ENCODE assay signal across 9 mouse cellular contexts in the genomic region with DNA sequence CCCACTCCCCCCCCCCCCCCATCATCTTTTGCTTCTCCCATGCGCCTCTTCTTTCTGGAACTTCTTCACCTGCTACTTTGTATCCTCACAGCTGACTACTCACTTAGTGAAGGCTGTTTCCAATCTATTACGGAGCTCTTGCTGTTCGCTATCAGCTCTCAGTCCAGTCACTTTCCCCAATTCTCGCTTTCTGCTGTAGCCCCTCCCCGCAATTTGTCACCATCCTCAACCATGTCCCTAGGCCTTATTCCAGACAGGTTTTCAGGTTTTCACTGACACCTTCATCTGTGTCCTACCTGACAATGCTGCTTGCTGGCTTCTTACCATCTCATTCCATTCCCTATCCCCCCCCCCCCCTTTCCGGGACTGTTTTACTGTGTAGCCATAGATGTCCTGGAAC. TPM values are rescaled to one million over a fixed set of nuclear protein-coding genes. Genes with fewer than 3 reads are reported as not detected.
A peak's percentile ranks its signal among the peaks of the same experiment; 100 is the strongest.
DNase-seq lines count a peak whose midpoint lies in the region; ATAC-seq and TF ChIP-seq lines count a peak whose summit lies in the region.
"Had no signal": no experiment of that assay in that cellular context is flagged by ENCODE, and none has a peak within 500 bp of the region (broad histone marks: within the 10 kb centered on the region; RNA-seq: fewer than 3 reads in every experiment).

No protein-coding gene starts in this region.

- H3K36me3 ChIP-seq in thymus, adult 2 months (ENCODE audit: control insufficient read depth, insufficient read depth, low read length) = peaks cover 3% of the 10 kb centered on the region; the same call in 1 of the 2 replicates
- peaks cover 7% of the 10 kb centered on the region; the same call in 1 of the 2 replicates for H3K36me3 ChIP-seq in liver, embryonic 14.5 days (replicated peaks; ENCODE audit: control insufficient read depth, insufficient read depth, low read depth)

- WGBS in thymus, adult 2 months = 97% methylated on average over 6 of the region's 6 CpGs
- 54% methylated on average over 6 of the region's 6 CpGs for WGBS in liver, embryonic 14.5 days (ENCODE audit: insufficient replicate concordance)

- peak overlapping the region; percentile 93; the same call in 1 of the 2 replicates for H3K4me3 ChIP-seq in thymus, adult 2 months (ENCODE audit: control insufficient read depth, insufficient read depth, low read length)
- H3K4me3 ChIP-seq in liver, embryonic 14.5 days (ENCODE audit: insufficient read depth in 1 of 2, low read depth in 2 of 2, low read length in 2 of 2) = peak overlapping the region; percentile 85 to 88

- no peak for TF ChIP-seq POLR2A in thymus, adult 2 months (IDR thresholded peaks at IDR 0.05; ENCODE audit: control insufficient read depth, extremely low read depth, insufficient read depth, low read length, poor library complexity)

- peak; percentile 6 for DNase-seq in embryo, embryonic 10 days (ENCODE audit: low spot score)
- DNase-seq in embryo, embryonic 9.5 days (ENCODE audit: extremely low spot score) = no peak
- DNase-seq in thymus, adult 2 months = no peak
- DNase-seq in thymus, adult 18-20 months = no peak
- no peak for DNase-seq in liver, embryonic 14.5 days (ENCODE audit: low read depth in 3 of 3, low spot score in 3 of 3)
- no peak for DNase-seq in frontal cortex, adult 2 months (ENCODE audit: extremely low spot score in 1 of 2, low spot score in 1 of 2)
- DNase-seq in kidney, adult 9 months = no peak
- DNase-seq: cerebellum, adult 8-10 months had no signal

- peak overlapping the region; percentile 100 for H3K9ac ChIP-seq in liver, embryonic 14.5 days (replicated peaks)

- TF ChIP-seq EP300 in liver, embryonic 14.5 days (IDR thresholded peaks at IDR 0.05; ENCODE audit: low read depth) = no peak

- peaks cover 2% of the 10 kb centered on the region for H3K9me3 ChIP-seq in liver, embryonic 14.5 days (ENCODE audit: control insufficient read depth, low read length)

- no peak overlapping the region for H3K27ac ChIP-seq in thymus, adult 2 months (ENCODE audit: control insufficient read depth, insufficient read depth, low read length)
- H3K27ac ChIP-seq in liver, embryonic 14.5 days = peak overlapping the region; percentile 94

- peak overlapping the region; percentile 86 for H3K4me2 ChIP-seq in liver, embryonic 14.5 days (ENCODE audit: low read depth)

- peaks cover 14% of the 10 kb centered on the region for H3K4me1 ChIP-seq in thymus, adult 2 months (replicated peaks; ENCODE audit: control insufficient read depth, insufficient read depth, low read length)
- H3K4me1 ChIP-seq in liver, embryonic 14.5 days (replicated peaks; ENCODE audit: control insufficient read depth in 2 of 2, insufficient read depth in 2 of 2, low read length in 1 of 2) = peaks cover 32 to 46% of the 10 kb centered on the region in 2 experiments

- TF ChIP-seq CTCF in thymus, adult 2 months (IDR thresholded peaks at IDR 0.05; ENCODE audit: borderline replicate concordance, control insufficient read depth, extremely low read depth, insufficient read depth, low read length, poor library complexity) = no peak
- no peak for TF ChIP-seq CTCF in liver, embryonic 14.5 days (IDR thresholded peaks at IDR 0.05; ENCODE audit: low read depth)

- no peak for ATAC-seq in liver, embryonic 14.5 days (ENCODE audit: insufficient read depth)
- no peak for ATAC-seq in megakaryocyte-erythroid progenitor cell, adult 5-6 weeks (replicated peaks; ENCODE audit: low FRiP score, low TSS enrichment, poor library complexity, severe bottlenecking)

- no peaks in the 10 kb centered on the region for H3K27me3 ChIP-seq in thymus, adult 2 months (ENCODE audit: control insufficient read depth, insufficient read depth, low read length)
- no peaks in the 10 kb centered on the region for H3K27me3 ChIP-seq in liver, embryonic 14.5 days (ENCODE audit: control insufficient read depth, insufficient read depth, low read length)

RNA-seq across cellular contexts. Expression of a gene that starts 1.1 kb away (rescaled TPM):
- polyA plus RNA-seq in thymus, adult 2 months (2012; rRNA removed) = 299 and 592 TPM in 2 replicates
- polyA plus RNA-seq in liver, embryonic 14.5 days (2012; rRNA removed) = 11.6 and 15.3 TPM in 2 replicates
- 17.7 and 19.5 TPM in 2 replicates for polyA plus RNA-seq in liver, embryonic 14.5 days (2014; fragmentation: Nextera tagmentation; extraction: Ambion mirVana)
- total RNA-seq in megakaryocyte-erythroid progenitor cell, adult 5-6 weeks (2014; fragmentation: Nextera tagmentation) = 56.3 and 72.3 TPM in 2 replicates
- total RNA-seq in megakaryocyte-erythroid progenitor cell, adult 5-6 weeks (2017) = 29.4 and 145 TPM in 2 replicates
- 125 and 147 TPM in 2 replicates for polyA plus RNA-seq in frontal cortex, adult 2 months (2012; rRNA removed)

RNA-seq across cellular contexts. Expression of a gene that starts 16.2 kb away (rescaled TPM):
- polyA plus RNA-seq in thymus, adult 2 months (2012; rRNA removed) = 42.3 and 50.1 TPM in 2 replicates
- 4.5 TPM in 2 replicates for polyA plus RNA-seq in liver, embryonic 14.5 days (2012; rRNA removed)
- 1.6 and 2.4 TPM in 2 replicates for polyA plus RNA-seq in liver, embryonic 14.5 days (2014; fragmentation: Nextera tagmentation; extraction: Ambion mirVana)
- 9.8 and 14.1 TPM in 2 replicates for total RNA-seq in megakaryocyte-erythroid progenitor cell, adult 5-6 weeks (2014; fragmentation: Nextera tagmentation)
- total RNA-seq in megakaryocyte-erythroid progenitor cell, adult 5-6 weeks (2017) = 1.3 and 4.6 TPM in 2 replicates
- polyA plus RNA-seq in frontal cortex, adult 2 months (2012; rRNA removed) = 143 and 146 TPM in 2 replicates

RNA-seq across cellular contexts. Expression of a gene that starts 31.9 kb away (rescaled TPM):
- 42.8 and 54.6 TPM in 2 replicates for polyA plus RNA-seq in thymus, adult 2 months (2012; rRNA removed)
- 21.6 and 23.7 TPM in 2 replicates for polyA plus RNA-seq in liver, embryonic 14.5 days (2012; rRNA removed)
- polyA plus RNA-seq in liver, embryonic 14.5 days (2014; fragmentation: Nextera tagmentation; extraction: Ambion mirVana) = 16.4 and 18.3 TPM in 2 replicates
- 2.3 and 3.6 TPM in 2 replicates for total RNA-seq in megakaryocyte-erythroid progenitor cell, adult 5-6 weeks (2014; fragmentation: Nextera tagmentation)
- 0.34 and 1.7 TPM in 2 replicates for total RNA-seq in megakaryocyte-erythroid progenitor cell, adult 5-6 weeks (2017)
- polyA plus RNA-seq in frontal cortex, adult 2 months (2012; rRNA removed) = 65.8 and 72.5 TPM in 2 replicates
